In the genomic region with DNA sequence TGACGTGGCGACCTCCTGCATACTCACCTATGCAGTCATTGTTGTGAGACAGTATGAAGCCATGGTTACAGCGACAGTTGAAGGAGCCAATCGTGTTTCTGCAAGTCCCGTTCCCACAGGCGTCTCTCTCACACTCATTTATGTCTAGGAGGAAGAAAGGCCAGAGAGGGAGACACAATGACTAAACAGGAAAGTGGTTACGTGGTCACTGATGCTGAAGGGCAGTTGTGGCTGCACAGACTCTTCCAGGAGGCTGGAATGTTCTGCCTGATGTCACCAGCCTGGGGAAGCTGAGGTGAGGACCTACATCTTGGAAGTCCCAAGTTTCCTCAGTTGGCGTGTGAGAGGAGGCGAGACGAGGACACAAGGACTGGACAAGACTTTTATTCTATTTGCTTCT, we compare ENCODE assay signal across 28 mouse cellular contexts.
A peak's percentile ranks its signal among the peaks of the same experiment; 100 is the strongest.
DNase-seq lines count a peak whose midpoint lies in the region; ATAC-seq lines count a peak whose summit lies in the region.
"Had no signal": no experiment of that assay in that cellular context is flagged by ENCODE, and none has a peak within 500 bp of the region (broad histone marks: within the 10 kb centered on the region; RNA-seq: fewer than 3 reads in every experiment).

No protein-coding gene starts in this region.

- ATAC-seq in megakaryocyte, adult 5-6 weeks (ENCODE audit: poor library complexity, severe bottlenecking), result no peak
- ATAC-seq: activated CD4-positive, CD25-positive, alpha-beta regulatory T cell, adult 4 months; CD4-positive, CD25-positive, alpha-beta regulatory T cell, adult 4 months; forebrain, embryonic 14.5 days; forebrain, embryonic 16.5 days; Patski had no signal

- no peaks in the 10 kb centered on the region for H3K36me3 ChIP-seq in megakaryocyte, embryonic 14.5 days (replicated peaks; ENCODE audit: low read length)
- H3K36me3 ChIP-seq: G1E had no signal

- peaks cover 23% of the 10 kb centered on the region for H3K27me3 ChIP-seq in megakaryocyte, embryonic 14.5 days (replicated peaks)
- H3K27me3 ChIP-seq: CH12.LX; embryonic facial prominence, embryonic 13.5 days; embryonic facial prominence, embryonic 15.5 days; forebrain, embryonic 12.5 days; Patski had no signal

- peaks cover 30% of the 10 kb centered on the region for H3K4me1 ChIP-seq in megakaryocyte, embryonic 14.5 days
- H3K4me1 ChIP-seq: embryonic facial prominence, embryonic 13.5 days; embryonic facial prominence, embryonic 15.5 days; forebrain, embryonic 10.5 days; forebrain, embryonic 12.5 days had no signal

- peak overlapping the region; percentile 78 for H3K4me3 ChIP-seq in megakaryocyte, embryonic 14.5 days (replicated peaks)
- H3K4me3 ChIP-seq: embryonic facial prominence, embryonic 13.5 days; embryonic facial prominence, embryonic 15.5 days; erythroblast, embryonic 14.5 days; forebrain, embryonic 10.5 days; forebrain, embryonic 12.5 days had no signal

- peak; percentile 57 for DNase-seq in 3134 (ENCODE audit: extremely low read depth, insufficient read length, low spot score)
- DNase-seq in 3T3-L1 (ENCODE audit: low read depth, low spot score), result peak; percentile 60
- DNase-seq in left cerebral cortex, adult 11 months (ENCODE audit: low spot score), result no peak
- no peak for DNase-seq in thymus, postnatal 0 days (ENCODE audit: low spot score)
- DNase-seq: adrenal gland, adult 8-10 months; adrenal gland, postnatal 14 days; adrenal gland, postnatal 36 days; B cell, adult 2 months; cerebellum, adult 11-12 months; cerebellum, adult 2 months; cerebellum, adult 9-10 months; cerebellum, postnatal 10 days; cerebellum, postnatal 25 days; embryo, embryonic 11 days had no signal

- no peaks in the 10 kb centered on the region for H3K9me3 ChIP-seq in megakaryocyte, embryonic 14.5 days
- H3K9me3 ChIP-seq: embryonic facial prominence, embryonic 13.5 days; embryonic facial prominence, embryonic 15.5 days; forebrain, embryonic 10.5 days; forebrain, embryonic 12.5 days; G1E had no signal

Comparison
In these comparisons a context has a peak if more than half of its experiments do, and no peak if none do; other contexts are left out.
1. DNase-seq: peak in 3134 (single experiment) and 3T3-L1 (single experiment); none in left cerebral cortex, adult 11 months (single experiment) and thymus, postnatal 0 days (single experiment).